Mouse (Mus musculus): ENCODE data around the gene Cnga1.

Gene Cnga1

DNA sequence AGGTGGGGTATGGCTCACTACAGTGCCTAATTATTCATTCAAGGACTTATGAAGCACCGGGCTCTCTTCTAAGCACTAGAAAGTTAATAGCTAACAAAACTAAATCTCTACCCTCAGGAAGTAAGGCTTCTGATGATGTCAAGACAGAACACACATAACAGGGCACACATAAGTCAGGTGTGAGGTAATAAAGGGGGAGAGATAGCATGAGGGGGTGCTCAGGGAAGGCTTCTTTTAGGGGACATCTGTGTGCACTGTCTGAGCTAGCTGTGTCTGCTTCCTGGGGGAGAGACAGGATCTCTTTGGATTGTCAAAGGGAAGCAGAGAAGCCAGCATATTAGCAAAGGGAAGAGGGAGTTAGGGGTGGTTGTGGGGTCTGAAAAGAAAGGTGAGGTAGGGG lies at the start of gene Cnga1:
Gene Cnga1 (minus strand): TSS at position 101 of the 400 bp plus-strand sequence.
- no peak for DNase-seq (ENCODE audit: low read depth, low spot score)

DNA sequence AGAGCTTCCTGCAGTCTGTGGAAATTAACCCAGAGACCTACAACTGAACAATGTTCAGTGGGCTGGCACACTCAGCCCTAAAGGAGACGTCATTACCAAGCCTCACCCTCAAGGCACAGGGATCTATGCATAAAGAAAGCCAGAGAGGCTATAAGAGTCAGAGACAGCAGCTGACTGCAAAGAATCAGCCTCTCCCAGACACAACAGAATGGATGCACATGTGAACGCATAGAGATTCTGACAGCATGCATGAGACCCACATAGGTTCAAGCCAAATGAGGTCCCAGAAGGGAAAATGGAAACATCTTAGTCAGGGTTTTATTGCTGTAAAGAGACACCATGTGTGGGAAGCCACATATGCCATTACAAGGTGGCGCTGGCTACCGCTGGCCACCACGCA lies 46.4 kb upstream of the Cnga1 start:
- DNase-seq (ENCODE audit: low read depth, low spot score), result no peak

DNA sequence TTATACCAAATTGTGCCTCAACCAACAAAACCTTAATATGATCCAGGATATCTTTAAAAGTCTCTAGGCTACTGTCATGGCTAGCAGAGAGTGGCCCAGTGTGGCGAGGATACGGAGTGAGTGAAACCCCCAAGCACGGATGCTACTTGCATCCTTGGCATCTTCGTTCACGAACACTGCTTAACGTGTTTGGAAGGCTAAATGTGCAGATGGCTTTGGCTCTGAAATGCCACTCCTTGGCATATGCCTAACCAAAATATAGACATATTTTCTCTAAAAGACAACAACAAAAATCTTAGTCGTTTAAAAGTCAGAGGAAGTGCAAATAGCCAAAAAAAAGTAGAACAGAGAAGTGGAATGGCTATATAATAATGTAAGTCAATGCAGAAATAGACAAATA lies 45.5 kb upstream of the Cnga1 start:
- DNase-seq (ENCODE audit: low read depth, low spot score), result no peak

DNA sequence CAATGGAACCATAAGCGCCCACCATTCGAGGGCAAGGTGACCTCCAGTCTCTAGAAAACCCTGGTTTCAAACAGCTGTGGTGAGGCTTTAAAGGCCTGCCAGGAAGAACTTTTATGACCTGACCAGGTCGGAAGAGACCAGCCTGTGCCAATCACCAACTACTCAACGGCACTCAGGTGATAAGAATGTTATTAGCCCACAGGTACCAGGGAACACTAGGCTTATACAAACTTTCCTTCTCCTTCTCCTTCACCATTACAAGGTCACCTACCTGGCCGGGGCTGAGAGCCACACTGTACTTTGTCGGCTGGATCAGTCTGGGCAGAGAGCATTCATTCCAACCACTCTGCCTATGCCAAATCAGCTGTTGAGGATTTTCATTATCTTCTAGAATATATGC lies 37.4 kb upstream of the Cnga1 start:
- DNase-seq (ENCODE audit: low read depth, low spot score), result no peak

DNA sequence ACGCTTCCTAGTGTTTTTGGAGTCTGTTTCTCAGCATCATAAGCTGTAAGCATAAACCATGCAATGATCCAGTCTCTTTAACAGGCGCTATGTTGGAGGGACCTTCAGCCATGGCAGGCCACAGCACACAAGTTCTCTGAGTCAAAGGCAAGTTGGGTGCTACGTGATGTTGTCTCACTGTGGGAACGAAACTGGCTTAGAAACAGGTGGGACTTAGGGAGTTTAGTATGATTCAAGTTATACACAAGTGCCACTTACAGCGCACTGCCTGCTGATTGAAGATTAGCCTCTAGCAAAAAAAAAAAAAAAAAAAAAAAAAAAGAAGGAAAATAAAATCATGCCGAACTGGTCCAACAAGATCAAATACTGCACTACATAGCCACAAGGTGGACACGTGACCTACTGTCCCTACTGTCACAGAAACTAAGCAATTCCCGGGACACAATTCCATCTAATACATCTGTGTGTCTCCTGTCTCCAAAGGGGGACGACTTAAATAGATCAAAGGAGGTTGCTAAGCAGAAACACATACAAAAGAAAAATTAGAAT lies 31.0 kb upstream of the Cnga1 start:
- DNase-seq (ENCODE audit: low read depth, low spot score), result no peak

DNA sequence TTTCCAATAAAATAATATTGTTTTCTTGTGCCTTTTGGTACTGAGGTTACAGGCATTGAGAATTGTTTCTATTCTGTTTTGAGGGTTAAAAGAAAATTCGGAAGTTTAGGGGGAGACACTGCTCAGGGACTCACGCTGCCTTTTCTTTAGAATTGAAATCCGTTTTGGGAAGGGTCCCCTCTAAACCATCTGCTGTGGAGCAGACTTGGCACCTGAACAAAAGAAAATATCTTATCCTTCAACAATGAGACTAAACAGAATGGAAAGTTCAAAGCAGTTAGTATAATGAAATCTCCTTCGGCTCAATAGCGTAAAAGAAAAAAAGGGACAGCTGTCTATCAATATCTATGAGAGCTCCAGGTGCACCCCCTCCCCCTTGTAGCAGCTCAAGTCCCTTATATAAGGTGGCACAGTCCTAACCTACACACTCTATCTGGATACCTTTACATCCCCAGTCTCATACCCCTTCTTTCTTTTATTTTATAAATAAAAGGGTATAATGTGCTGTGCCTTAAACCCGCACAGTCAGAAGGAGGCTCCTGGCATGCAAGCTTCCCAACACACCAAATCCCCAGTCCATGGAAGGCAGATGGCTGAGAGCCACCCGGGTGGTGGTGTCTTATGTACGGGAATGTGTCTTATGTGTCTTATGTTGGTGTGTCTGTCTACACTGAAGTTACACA lies 27.1 kb upstream of the Cnga1 start:
- DNase-seq (ENCODE audit: low read depth, low spot score), result no peak

DNA sequence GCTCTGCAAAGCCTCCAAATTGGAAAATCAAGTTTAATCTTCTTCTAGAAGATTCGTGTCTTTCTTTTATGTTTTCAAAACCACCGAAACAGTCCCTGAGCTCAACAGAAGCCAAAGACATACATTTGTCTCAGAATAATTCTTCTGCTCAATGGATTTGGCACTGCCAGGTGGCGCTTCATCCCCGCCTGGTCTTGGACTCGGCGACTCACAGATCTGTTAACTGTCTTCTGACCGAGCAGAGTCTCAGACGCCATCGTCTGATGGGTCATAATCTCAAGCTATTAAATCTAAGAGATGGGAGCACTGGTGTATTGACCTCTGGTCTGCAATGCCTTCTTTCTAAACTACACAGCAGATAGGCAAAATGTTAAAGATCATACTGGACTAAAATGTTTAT lies 24.3 kb upstream of the Cnga1 start:
- DNase-seq (ENCODE audit: low read depth, low spot score), result no peak

DNA sequence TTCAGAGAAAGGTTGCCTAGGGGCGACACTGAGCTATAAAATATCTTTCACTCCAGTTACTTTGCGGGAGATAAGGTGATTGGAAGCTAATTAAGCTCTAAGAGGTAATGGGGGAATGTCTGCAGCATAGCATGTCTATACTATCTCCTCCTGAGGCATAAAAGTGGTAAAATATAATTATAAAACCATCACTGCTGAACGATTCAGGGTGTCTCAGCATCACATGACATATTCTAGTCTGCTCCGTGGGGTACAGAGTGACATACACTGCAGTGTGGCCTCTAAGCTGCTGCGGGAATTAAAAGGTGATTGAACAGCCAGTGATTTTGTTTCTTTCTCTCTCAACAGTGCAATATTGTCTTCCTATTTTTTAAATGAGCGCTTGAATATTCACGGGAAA lies 22.4 kb upstream of the Cnga1 start:
- DNase-seq (ENCODE audit: low read depth, low spot score), result no peak

DNA sequence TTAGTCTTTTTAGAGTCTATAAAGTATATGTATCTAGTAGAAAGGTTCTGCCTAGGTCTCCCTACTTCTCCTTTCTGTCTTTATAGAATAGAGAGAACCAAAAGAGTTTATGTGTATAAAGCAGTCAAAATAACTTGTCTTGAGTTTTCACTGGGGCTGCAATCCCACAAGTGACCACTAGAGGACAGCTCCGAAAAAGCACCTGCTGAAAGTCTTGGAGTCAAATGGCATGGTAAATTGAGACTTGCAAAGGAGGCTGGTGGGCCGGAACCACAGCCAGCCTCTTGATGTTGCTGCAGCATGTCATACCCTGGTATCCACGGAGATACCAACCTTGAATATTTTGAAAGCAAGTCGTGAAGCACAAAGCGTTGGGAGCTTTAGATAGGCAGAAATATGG lies 21.2 kb upstream of the Cnga1 start:
- DNase-seq (ENCODE audit: low read depth, low spot score), result peak; percentile 79

DNA sequence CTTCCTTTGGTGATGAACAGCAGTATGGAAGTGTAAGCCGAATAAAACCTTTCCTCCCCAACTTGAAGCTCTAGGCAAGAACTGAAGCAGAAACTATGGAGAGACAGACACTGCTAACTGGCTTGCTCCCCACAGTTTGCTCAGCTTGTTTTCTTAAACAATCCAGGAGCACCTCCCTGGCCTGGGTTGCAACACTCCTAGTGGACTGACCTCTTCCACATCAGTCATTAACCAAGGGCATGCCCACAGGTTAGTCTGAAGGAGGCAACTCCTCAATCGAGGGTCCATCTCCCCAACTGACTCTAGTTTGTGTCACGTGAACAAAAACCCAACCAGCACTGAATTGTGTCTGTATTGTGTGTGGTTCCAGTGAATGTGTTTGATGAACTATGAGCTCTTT lies 20.8 kb upstream of the Cnga1 start:
- no peak for DNase-seq (ENCODE audit: low read depth, low spot score)

DNA sequence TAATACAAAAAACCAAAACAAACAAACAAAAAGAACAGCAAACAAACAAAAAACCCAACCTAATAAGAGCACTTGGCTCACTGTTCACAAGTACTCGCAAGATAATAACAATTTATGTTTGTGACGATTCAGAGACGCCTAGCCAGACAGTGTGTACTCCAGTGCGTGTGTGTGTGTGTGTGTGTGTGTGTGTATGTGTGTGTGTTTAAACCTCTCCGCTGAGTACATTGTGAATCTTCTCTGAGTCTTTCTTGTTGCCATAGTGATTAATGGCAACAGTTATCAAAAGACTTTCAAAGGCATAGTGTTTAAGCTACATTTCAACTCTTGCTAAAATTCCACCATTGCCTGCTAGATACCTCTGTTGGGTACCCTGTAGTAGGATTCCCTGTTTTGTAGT lies 20.1 kb upstream of the Cnga1 start:
- DNase-seq (ENCODE audit: low read depth, low spot score), result no peak

DNA sequence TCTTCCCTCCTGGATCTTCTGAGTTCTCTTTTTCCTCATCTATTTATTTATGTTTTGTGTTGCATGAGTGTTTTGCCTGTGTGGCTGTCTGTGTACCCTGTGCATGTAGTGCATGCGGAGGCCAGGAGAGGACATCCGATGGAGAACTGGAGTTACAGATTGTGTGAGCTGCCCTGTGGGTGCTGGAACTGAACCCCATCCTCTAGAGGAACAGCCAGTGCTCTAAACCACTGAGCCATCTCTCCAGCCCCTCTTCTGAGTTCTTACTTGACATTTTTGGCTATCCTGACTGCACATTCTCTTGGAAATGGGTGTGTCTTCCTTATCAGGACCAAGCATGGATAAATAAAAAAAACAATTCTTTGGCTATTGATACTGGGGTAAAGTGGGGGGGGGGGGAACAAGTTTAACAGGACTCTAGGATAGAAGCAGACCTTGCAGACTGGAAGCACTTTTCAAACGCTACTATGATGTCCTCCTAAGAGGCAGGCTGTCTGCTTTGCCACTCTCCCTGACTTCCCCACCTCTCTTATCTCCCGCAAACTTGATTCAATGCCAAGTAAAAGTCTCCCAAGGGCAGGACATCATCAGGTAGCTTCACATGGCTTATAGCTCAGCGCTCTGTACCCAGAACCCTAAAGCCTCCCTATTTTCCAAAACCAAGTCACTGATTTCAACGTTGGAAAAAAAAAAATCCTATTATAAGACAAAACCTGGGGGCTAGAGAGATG lies 17.1 kb upstream of the Cnga1 start:
- no peak for DNase-seq (ENCODE audit: low read depth, low spot score)

DNA sequence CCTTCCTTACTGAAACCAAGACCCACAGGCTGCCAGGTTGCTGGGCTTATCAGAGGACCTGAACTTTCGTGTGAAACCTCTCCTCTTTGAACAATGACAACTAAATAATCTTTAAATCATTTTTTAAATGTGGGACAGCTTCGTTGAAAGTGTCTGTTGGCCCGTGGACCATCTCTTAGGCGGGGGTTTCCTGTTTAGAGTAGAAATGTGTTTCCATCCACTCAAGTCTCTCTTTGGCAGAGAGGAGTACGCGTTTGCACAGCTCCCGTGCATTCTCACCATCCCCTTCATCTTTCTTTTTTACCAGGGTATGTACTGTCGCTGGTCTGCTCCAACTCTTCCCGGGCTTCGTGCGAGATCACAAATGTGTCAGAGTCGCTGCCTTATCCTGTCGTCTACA lies 14.3 kb upstream of the Cnga1 start:
- peak; percentile 24 for DNase-seq (ENCODE audit: low read depth, low spot score)

DNA sequence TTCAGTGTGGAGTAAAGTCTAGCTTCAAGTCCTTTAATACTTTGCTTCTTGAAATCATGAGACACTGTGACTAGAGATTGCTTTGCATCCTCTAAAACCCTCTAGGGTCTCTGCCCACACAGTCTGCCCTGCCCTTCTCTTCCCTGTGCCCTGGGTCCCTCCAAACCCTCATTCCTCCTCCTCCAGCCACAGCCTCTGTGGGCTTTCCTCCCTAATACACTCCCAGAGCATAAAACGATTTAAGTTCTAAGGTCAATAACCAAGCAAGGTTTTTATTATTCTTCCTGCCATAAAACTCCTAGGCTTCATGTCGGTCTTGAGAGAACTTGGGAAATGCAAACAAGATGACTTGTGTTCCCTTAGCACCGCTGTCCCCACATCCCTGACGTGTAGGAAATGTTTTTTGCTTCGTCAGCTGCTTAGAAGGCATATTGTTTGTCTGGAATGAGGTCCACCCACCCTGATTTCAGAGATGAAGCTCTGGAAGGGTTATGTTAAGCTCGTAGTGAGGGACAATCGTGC lies 12.3 kb upstream of the Cnga1 start:
- DNase-seq (ENCODE audit: low read depth, low spot score), result no peak

DNA sequence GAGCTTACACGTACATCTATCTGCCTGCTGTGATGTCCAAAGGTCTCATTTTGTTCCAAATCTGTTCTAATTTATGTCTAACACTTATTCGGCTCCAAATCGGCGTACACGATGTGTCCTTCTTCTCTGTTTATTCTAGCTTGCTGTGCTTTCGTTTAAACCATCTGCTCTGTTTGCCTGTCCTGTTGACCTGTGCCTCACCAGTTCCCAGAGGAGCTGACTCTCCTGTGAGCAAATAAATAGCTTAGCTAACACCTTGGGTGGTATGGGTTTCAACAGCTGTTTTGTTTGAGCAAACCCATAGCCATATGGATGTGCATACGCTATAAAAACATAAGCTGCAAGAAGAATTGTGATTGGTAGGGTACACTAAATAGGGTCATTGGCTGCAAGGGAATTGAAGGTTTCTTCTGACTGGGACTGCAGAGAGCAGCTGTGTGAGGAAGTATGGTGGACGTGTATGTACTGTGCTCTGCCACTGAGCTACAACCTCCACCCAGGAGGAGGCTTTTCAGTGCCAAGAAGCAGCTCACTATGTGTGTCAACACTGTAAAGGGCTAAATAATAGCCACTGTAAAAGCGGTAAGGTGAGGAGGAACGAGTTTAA lies 9.1 kb upstream of the Cnga1 start:
- no peak for DNase-seq (ENCODE audit: low read depth, low spot score)

DNA sequence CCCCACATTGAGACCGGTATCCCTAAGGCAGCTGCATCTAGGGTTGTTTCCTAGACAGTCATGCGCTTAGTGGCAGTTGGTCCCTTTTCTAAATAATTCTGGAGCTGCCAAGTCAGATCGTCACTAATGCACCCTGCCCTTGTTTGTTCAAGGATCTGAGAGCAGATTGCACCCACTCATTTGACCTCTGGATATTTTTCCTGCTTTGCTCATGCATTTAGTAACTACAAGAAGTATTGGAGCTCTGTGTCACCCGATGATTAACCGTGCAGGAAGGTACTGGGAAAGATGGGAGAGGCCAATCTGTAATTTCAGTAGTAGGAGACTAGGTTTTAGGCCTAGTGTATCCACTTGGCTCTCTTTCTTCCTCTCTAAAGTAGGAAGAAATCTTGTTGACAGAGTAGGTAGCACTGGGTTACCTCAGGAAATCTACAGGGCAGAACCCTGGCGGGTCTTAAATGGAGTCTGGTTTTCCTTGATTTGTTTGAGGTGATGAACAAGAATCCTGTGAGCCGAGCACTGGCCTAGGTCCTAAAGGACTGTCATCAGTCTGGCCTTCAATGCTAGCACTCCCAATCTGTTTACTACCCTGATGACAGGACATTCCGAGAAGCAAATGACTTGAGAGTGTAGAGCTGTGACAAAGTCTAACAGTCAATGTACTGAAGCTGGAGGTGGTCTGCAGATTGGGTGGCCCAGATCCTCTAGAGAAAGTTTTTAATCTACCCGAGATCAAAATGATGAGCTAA lies 5.1 kb upstream of the Cnga1 start:
- DNase-seq (ENCODE audit: low read depth, low spot score), result no peak

DNA sequence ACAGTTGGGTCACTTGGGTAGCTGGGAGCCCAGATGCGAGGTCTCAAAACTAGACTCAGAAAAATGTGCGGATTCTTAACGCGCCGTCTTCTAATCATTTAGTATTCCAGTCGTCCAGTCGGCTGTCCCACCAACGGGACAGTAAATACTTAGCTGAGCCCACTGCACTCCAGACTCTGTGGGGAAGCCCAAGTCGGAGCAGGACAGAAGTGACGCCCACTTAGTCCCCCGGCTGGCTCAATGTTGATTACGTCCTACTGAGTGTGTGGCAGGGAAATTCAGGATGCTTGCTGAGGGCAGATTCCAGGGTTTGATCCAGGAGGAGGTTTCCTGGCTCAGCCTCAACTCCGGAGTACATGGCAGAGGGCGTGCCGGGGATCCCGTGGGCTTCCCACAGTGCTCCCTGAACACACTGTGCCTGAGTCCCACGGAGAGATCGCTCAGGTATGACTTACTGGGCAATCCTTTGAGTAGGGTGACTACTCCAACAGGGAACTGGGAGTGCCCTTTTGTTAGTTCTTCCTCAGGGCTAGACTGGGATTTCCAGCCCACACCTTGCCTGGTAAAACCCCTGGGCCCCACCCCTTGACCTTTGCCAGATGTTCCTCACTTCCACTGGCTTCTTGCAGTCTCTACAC lies 4.0 kb upstream of the Cnga1 start:
- no peak for DNase-seq (ENCODE audit: low read depth, low spot score)

DNA sequence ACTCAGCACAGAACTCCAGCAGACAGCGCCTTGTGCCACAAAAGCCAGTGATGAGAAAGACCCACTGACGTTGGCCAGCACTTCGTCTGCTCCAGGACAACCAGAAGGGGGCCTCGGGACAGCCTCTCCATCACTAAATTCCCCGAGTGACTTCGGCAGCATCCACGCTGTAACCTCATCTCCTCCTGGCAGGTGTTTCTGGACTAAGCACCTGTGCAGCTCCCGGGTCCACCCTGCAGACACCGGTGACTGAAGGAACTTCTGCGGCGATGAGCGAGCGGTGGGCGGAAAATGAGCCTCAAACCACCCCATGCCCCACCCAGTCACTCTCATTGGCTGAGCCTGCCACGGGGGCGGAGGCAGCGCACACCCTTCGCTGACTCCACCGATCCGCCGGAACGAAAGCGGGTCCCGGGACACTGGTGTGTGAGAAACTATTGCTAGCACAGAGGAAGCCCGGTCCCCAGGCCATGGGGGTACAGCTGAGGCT lies 3.4 kb upstream of the Cnga1 start, which contains the start of gene Nipal1:
Gene Nipal1 (plus strand): TSS at position 378 of the 490 bp plus-strand sequence.
- DNase-seq (ENCODE audit: low read depth, low spot score), result peak; percentile 94

DNA sequence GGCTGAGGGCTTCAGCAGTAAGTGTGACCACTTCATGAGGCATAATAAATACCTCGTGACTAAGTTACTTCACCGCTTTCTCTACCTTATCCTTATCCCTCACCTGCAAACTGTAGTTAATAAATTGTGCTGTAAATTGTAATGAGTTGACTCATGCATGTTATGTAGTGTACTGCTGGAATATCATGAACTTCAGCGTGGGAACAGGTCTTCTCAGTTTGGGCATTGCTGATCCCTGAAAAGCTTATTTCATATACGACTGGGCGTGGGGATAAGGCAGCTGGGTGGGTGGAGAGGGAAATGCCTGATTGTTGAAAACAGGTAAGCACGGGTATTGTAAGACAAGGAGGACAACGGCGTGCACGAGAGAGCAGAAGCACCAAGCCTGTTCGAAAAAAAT lies 2.9 kb upstream of the Cnga1 start:
- no peak for DNase-seq (ENCODE audit: low read depth, low spot score)

DNA sequence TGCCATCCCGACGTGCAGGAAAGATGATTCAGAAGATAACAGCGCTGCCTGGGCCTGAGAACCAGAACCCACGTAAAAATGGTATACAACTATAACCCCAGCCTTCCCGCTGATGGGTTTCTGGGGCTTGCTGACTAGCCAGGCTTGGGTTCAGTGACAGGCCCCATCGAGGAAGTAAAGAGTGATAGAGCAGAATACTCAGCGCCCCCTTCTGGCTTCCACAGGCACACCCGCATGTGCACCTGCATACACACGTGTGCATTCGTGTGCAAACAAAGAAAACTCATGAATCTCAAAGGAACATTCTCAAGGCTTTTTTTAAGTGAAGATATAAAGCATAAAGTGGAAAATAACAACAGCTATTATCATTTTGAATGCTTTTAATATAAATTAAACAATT lies 2.1 kb upstream of the Cnga1 start:
- DNase-seq (ENCODE audit: low read depth, low spot score), result peak; percentile 86

DNA sequence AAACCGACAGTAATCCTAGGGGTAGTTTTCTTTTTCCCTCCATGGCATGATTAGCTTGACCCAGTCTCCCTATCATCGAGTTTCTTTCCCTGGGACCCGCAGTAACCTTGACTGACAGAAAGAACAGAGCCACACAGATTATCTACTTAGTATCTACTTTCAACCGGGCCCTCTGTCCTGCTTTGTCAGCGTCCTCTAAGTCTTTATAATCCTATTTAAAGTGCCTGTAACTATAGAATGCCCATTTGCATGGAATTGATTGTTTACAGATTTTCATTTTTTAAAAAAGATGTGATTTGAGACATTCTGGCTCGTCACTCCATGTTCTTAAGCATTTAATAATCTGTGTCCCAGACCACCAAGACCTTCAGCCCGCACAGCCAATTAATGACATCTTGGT lies 420 bp downstream of the Cnga1 start:
- DNase-seq (ENCODE audit: low read depth, low spot score), result no peak

Data from CD4-positive, CD25-positive, alpha-beta regulatory T cell, adult 2 months (primary cell).